Mouse (Mus musculus) ES-Bruce4 (cell line): Measurements from ENCODE around the gene Fdxacb1. TPM values are rescaled to one million over a fixed set of nuclear protein-coding genes. Genes with fewer than 3 reads are reported as not detected.

Experiments
- H3K27ac ChIP-seq: 2 replicates; pipeline ENCODE4 v1.5.1; 2012; ENCODE audit warnings: low read length, inconsistent platforms; ENCODE audit not compliant: insufficient read depth
- H3K27me3 ChIP-seq: 2 replicates; pipeline ENCODE4 v1.6.1; 2012; ENCODE audit warnings: mild to moderate bottlenecking, low read length, inconsistent platforms; ENCODE audit not compliant: control insufficient read depth, poor library complexity, insufficient read depth, severe bottlenecking
- H3K36me3 ChIP-seq: 2 replicates; pipeline ENCODE4 v1.6.1; 2012; ENCODE audit warnings: inconsistent platforms, mild to moderate bottlenecking, low read length, moderate library complexity; ENCODE audit not compliant: control insufficient read depth, poor library complexity, insufficient read depth, severe bottlenecking
- H3K4me1 ChIP-seq: one replicate; pipeline ENCODE4 v1.8.1; 2011; ENCODE audit warnings: low read length; ENCODE audit not compliant: control insufficient read depth, insufficient read depth
- H3K4me3 ChIP-seq: 2 replicates; pipeline ENCODE4 v1.5.1; 2011; ENCODE audit warnings: low read depth, mild to moderate bottlenecking, low read length
- H3K9ac ChIP-seq: 2 replicates; pipeline ENCODE4 v1.6.1; 2012; ENCODE audit warnings: low read depth, mild to moderate bottlenecking, inconsistent platforms; ENCODE audit not compliant: poor library complexity, severe bottlenecking
- H3K9me3 ChIP-seq: replicated peaks from 2 replicates; pipeline ENCODE4 v1.6.1; 2012; ENCODE audit warnings: mild to moderate bottlenecking, low read length, inconsistent platforms; ENCODE audit not compliant: control insufficient read depth, poor library complexity, insufficient read depth, severe bottlenecking
- CTCF ChIP-seq: IDR thresholded peaks from one replicate; pipeline ENCODE4 v1.8.1; 2011; ENCODE audit warnings: low read depth, low read length
- EP300 ChIP-seq: IDR thresholded peaks from 2 replicates; pipeline ENCODE4 v1.6.1; 2011; ENCODE audit warnings: low read depth, low read length; ENCODE audit not compliant: insufficient read depth
- POLR2A ChIP-seq: IDR thresholded peaks from one replicate; pipeline ENCODE4 v1.8.1; 2011; ENCODE audit warnings: low read length; ENCODE audit not compliant: insufficient read depth
- polyA plus RNA-seq: library from polyadenylated mRNA; stranded (reverse); fragments of >200 nt; gene quantifications from 2 replicates; pipeline ENCODE4 v1.2.4, GENCODE M21; 2011; ENCODE audit warnings: low read depth; ENCODE audit not compliant: missing spikeins, insufficient read depth, insufficient read length

Fdxacb1 gene
- polyA plus RNA-seq, 1 experiment: 8.5 TPM

- Histone ChIP-seq H3K36me3 (0 out of 2 replicates have a peak, but pooled peaks cover 2% of the 10 kb centered on the region), H3K27me3 (no peaks in the 10 kb centered on the region), H3K9me3 (no peaks in the 10 kb centered on the region), H3K27ac (no peak overlapping the region), H3K4me3 (no peak overlapping the region), H3K4me1 (no peaks in the 10 kb centered on the region), H3K9ac (no peak overlapping the region)
- TF ChIP-seq POLR2A: no peak
- TF ChIP-seq CTCF: no peak
- TF ChIP-seq EP300: no peak
Measured at GRCm38 (mm10) chr9:50774026-50774462, 6.0 kb downstream of the Fdxacb1 start.

DNA sequence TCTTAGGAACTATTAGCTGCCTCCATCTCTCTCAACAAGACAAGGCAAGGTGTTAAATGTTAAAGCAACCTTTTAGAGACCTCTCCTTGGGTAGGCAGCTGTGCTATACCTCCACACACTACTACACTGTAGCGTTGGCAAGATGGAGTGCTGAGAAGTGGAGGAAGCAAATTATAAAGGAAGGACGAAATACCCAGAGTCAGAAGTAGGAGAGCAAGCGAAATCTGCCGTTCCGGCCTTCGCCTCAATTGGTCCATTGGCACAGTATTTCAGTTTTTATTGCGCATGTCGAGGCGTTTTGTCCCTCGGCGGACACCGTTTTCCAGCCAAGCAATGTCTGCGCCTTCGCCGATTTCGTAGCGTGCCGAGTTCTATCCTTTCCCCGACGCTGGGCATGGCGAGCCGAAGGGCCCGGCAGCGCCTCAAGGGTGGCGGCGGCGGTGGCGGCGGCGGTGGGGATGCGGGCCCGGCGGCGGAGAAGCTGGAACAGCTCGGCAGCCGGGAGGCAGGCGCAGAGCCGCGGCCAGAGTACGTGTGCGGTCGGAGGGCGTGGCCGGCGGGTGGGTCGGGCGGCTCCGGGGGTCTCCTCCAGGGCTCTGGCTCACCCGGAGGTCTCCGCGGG, 7.1 kb downstream of the Fdxacb1 start, which contains the start of the genes Alg9 and 1110032A03Rik:
TSS of gene Alg9 (plus strand) at position 29 of the 622 bp plus-strand sequence.
TSS of gene 1110032A03Rik (minus strand) at position 530 of the 622 bp plus-strand sequence.
- peak within 1 kb of the TSS; percentile 68 for H3K4me3 ChIP-seq
- TF ChIP-seq CTCF: no peak
- no peak for TF ChIP-seq EP300
- no peak for TF ChIP-seq POLR2A
- H3K27ac ChIP-seq: no peak within 1 kb of the TSS
- H3K27me3 ChIP-seq: no peaks in the 10 kb centered on the region
- peaks cover 4% of the 10 kb centered on the region; the same call in 1 of the 2 replicates for H3K36me3 ChIP-seq
- peak within 1 kb of the TSS; percentile 90 for H3K9ac ChIP-seq
- H3K9me3 ChIP-seq: no peaks in the 10 kb centered on the region
- no peaks in the 10 kb centered on the region for H3K4me1 ChIP-seq

GRCm38 (mm10) chr9:50775662-50776126, 7.7 kb downstream of the Fdxacb1 start:
- peaks cover 4% of the 10 kb centered on the region for H3K36me3 ChIP-seq
- no peak overlapping the region for H3K27ac ChIP-seq
- peak overlapping the region; percentile 90 for H3K9ac ChIP-seq
- no peaks in the 10 kb centered on the region for H3K27me3 ChIP-seq
- no peaks in the 10 kb centered on the region for H3K9me3 ChIP-seq
- no peak for TF ChIP-seq EP300
- TF ChIP-seq CTCF: no peak
- no peak for TF ChIP-seq POLR2A
- H3K4me1 ChIP-seq: no peaks in the 10 kb centered on the region
- peak overlapping the region; percentile 68 for H3K4me3 ChIP-seq

GRCm38 (mm10) chr9:50776162-50776760, 8.2 kb downstream of the Fdxacb1 start:
- Histone ChIP-seq H3K36me3 (peaks cover 4% of the 10 kb centered on the region), H3K4me1 (no peaks in the 10 kb centered on the region), H3K4me3 (peak overlapping the region; percentile 68), H3K9me3 (no peaks in the 10 kb centered on the region), H3K9ac (peak overlapping the region; percentile 90), H3K27ac (no peak overlapping the region), H3K27me3 (no peaks in the 10 kb centered on the region)
- TF ChIP-seq EP300: no peak
- no peak for TF ChIP-seq CTCF
- TF ChIP-seq POLR2A: no peak

- Histone ChIP-seq H3K27ac (no peak overlapping the region), H3K36me3 (peaks cover 6% of the 10 kb centered on the region), H3K27me3 (no peaks in the 10 kb centered on the region), H3K4me1 (no peaks in the 10 kb centered on the region), H3K9me3 (no peaks in the 10 kb centered on the region), H3K9ac (no peak overlapping the region), H3K4me3 (no peak overlapping the region)
- TF ChIP-seq CTCF (peak; percentile 67), EP300 (no peak), POLR2A (no peak)
Measured at GRCm38 (mm10) chr9:50782155-50782554, 14.1 kb downstream of the Fdxacb1 start.

DNA sequence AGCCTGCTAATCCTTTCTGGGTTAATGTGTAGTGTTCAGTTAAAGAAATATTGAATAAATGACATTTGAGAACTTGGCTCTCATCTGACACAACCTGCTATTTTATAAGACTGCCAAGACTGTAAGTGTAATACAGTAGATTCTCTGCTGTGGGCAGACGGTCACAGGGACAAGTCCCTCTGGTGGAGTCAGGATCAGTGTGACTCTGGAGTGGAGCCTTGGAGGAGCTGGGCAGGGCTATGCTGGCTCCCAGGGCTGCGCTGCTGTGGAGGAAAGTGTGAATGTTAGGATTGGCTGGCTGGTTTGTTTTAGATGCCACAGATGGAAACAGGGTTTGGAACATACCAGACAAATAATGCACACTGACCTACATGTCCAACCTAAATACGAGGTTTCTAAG, 27.2 kb downstream of the Fdxacb1 start:
- Histone ChIP-seq H3K9me3 (no peaks in the 10 kb centered on the region), H3K4me1 (no peaks in the 10 kb centered on the region), H3K36me3 (peaks cover 6% of the 10 kb centered on the region), H3K9ac (no peak overlapping the region), H3K27ac (no peak overlapping the region), H3K27me3 (no peaks in the 10 kb centered on the region), H3K4me3 (no peak overlapping the region)
- TF ChIP-seq EP300 (no peak), POLR2A (no peak), CTCF (no peak)
